Mouse (Mus musculus) lung, postnatal 14 days (tissue): ENCODE results near the gene Usp28.
A peak's percentile ranks its signal among the peaks of the same experiment; 100 is the strongest.

Experiments used
- DNase-seq: peaks from one replicate; pipeline ENCODE4 v3.0.0; 2021

Usp28 gene

GRCm38 (mm10) chr9:49024529-49024928 is 39.4 kb downstream of the Usp28 start:
- no peak for DNase-seq

GRCm38 (mm10) chr9:49034764-49035163 is 49.6 kb downstream of the Usp28 start:
- no peak for DNase-seq

GRCm38 (mm10) chr9:49050901-49051300 is 65.7 kb downstream of the Usp28 start:
- no peak for DNase-seq

GRCm38 (mm10) chr9:49051349-49051748 is 66.2 kb downstream of the Usp28 start:
- peak; percentile 69 for DNase-seq

GRCm38 (mm10) chr9:49054028-49054427 is 68.9 kb downstream of the Usp28 start:
- no peak for DNase-seq

GRCm38 (mm10) chr9:49055333-49056205 is 70.4 kb downstream of the Usp28 start, which contains the start of gene Zw10:
Gene Zw10 (plus strand): TSS chr9:49055613.
- DNase-seq: peak; percentile 92

- no peak for DNase-seq
Measured at GRCm38 (mm10) chr9:49076847-49077246, 91.7 kb downstream of the Usp28 start.

- no peak for DNase-seq
Measured at GRCm38 (mm10) chr9:49081107-49081506, 95.9 kb downstream of the Usp28 start, which contains the start of gene Tmprss5. Gene Tmprss5 (plus strand): TSS chr9:49081260.

- DNase-seq: peak; percentile 73
Measured at GRCm38 (mm10) chr9:49081561-49081960, 96.4 kb downstream of the Usp28 start.

GRCm38 (mm10) chr9:49087317-49087716 is 102.1 kb downstream of the Usp28 start:
- DNase-seq: no peak
